Mouse (Mus musculus) hindbrain, embryonic 10.5 days (tissue): ENCODE results near the gene Prokr1. TPM values are rescaled to one million over a fixed set of nuclear protein-coding genes. Genes with fewer than 3 reads are reported as not detected.

Experiments used
- DNase-seq: peaks from one replicate; pipeline ENCODE4 v3.0.0-alpha.2; 2017; ENCODE audit warnings: low spot score
- H3K27ac ChIP-seq: fragments of 300-500 bp; sonication (generic); 2 replicates; pipeline ENCODE4 v1.5.1; 2016; ENCODE audit warnings: mild to moderate bottlenecking, moderate library complexity
- H3K27me3 ChIP-seq: fragments of 300-500 bp; sonication (generic); 2 replicates; pipeline ENCODE4 v1.6.1; 2016; ENCODE audit warnings: mild to moderate bottlenecking; ENCODE audit not compliant: poor library complexity, insufficient read depth, severe bottlenecking
- H3K36me3 ChIP-seq: fragments of 300-500 bp; sonication (generic); 2 replicates; pipeline ENCODE4 v1.6.1; 2016; ENCODE audit warnings: mild to moderate bottlenecking, moderate library complexity
- H3K4me1 ChIP-seq: fragments of 300-500 bp; sonication (generic); replicated peaks from 2 replicates; pipeline ENCODE4 v1.6.1; 2016; ENCODE audit warnings: mild to moderate bottlenecking
- H3K4me3 ChIP-seq: fragments of 300-500 bp; sonication (generic); 2 replicates; pipeline ENCODE4 v1.5.1; 2016; ENCODE audit warnings: mild to moderate bottlenecking, moderate library complexity
- H3K9me3 ChIP-seq: fragments of 300-500 bp; sonication (generic); 2 replicates; pipeline ENCODE4 v1.6.1; 2016; ENCODE audit warnings: mild to moderate bottlenecking, moderate library complexity
- WGBS: fragments of 180-500 bp; shearing (Covaris S2); methylation state at CpG from one replicate; pipeline ENCODE4 v1.1.7; 2016; 5-methylcytosine and 5-hydroxymethylcytosine counted together
- polyA plus RNA-seq: library from polyadenylated mRNA; unstranded; fragments of >200 nt; fragmentation: Nextera tagmentation; extraction: Ambion mirVana; gene quantifications from 2 replicates; pipeline ENCODE4 v1.2.1, GENCODE M21; 2016

Prokr1 gene
- polyA plus RNA-seq, 1 experiment from 2014 or later: 3.6 TPM

GRCm38 (mm10) chr6:87532953-87533710 lies 57.4 kb downstream of the Prokr1 start, which contains the start of gene Arhgap25:
Arhgap25 (minus strand) TSS chr6:87533259.
- no peaks in the 10 kb centered on the region for H3K27me3 ChIP-seq
- no peak for DNase-seq
- WGBS: 66% methylated on average over 14 of the region's 14 CpGs
- no peaks in the 10 kb centered on the region for H3K4me1 ChIP-seq
- no peaks in the 10 kb centered on the region for H3K36me3 ChIP-seq
- no peaks in the 10 kb centered on the region for H3K9me3 ChIP-seq
- H3K27ac ChIP-seq: no peak within 1 kb of the TSS
- no peak within 1 kb of the TSS for H3K4me3 ChIP-seq

GRCm38 (mm10) chr6:87531456-87532015 lies 59.0 kb downstream of the Prokr1 start:
- H3K27me3 ChIP-seq: no peaks in the 10 kb centered on the region
- H3K4me3 ChIP-seq: no peak overlapping the region
- no peak for DNase-seq
- no peaks in the 10 kb centered on the region for H3K9me3 ChIP-seq
- WGBS: 87% methylated on average over 2 of the region's 2 CpGs
- H3K27ac ChIP-seq: no peak overlapping the region
- no peaks in the 10 kb centered on the region for H3K4me1 ChIP-seq
- H3K36me3 ChIP-seq: no peaks in the 10 kb centered on the region

DNA sequence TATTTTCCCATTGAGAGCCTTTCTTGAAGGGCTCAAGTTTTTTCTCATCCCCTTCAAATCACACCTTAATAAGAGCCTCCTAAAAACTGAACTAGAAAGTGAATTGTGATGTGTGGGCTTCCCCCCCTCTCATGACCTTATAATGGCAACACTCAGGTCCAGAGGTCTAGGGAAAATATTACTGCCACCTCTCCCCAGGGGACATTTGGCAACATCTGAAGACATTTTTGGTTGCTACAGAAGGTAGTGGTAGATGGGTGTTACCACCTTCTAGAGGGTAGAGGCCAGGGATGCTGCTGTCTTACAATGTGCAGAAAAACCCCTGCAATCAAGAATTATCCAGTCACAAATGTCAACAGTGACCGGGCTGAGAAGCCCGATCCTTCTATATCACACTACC lies 60.2 kb downstream of the Prokr1 start:
- no peaks in the 10 kb centered on the region for H3K27me3 ChIP-seq
- no peaks in the 10 kb centered on the region for H3K9me3 ChIP-seq
- H3K27ac ChIP-seq: no peak overlapping the region
- no peak overlapping the region for H3K4me3 ChIP-seq
- no peaks in the 10 kb centered on the region for H3K4me1 ChIP-seq
- WGBS: 87% methylated on average over 2 of the region's 2 CpGs
- DNase-seq: no peak
- H3K36me3 ChIP-seq: no peaks in the 10 kb centered on the region

Other genes starting within 250 kb of the Prokr1 start
- gene Gkn1, start 239.8 kb downstream of the Prokr1 start, polyA plus RNA-seq: not detected in 2 replicates
- gene Gkn2, start 217.4 kb downstream of the Prokr1 start, polyA plus RNA-seq: not detected in 2 replicates
- not detected in 2 replicates for gene Gkn3, start 201.8 kb downstream of the Prokr1 start, polyA plus RNA-seq
- gene Bmp10, start 161.7 kb downstream of the Prokr1 start, polyA plus RNA-seq: not detected in 2 replicates
- gene Arhgap25, start 57.5 kb downstream of the Prokr1 start, polyA plus RNA-seq: 2.3 and 3.6 TPM in 2 replicates
- 13.4 and 14.8 TPM in 2 replicates for gene Aplf, start 81.5 kb upstream of the Prokr1 start, polyA plus RNA-seq
- 4.2 and 5.8 TPM in 2 replicates for gene Efcc1, start 140.1 kb upstream of the Prokr1 start, polyA plus RNA-seq
- gene Gp9, start 187.3 kb upstream of the Prokr1 start, polyA plus RNA-seq: 3.0 and 3.1 TPM in 2 replicates
- 7.9 and 8.1 TPM in 2 replicates for gene Rab43, start 221.4 kb upstream of the Prokr1 start, polyA plus RNA-seq
- 0.77 and 1.7 TPM in 2 replicates for gene Gm45140, start 245.1 kb upstream of the Prokr1 start, polyA plus RNA-seq
- 50.7 and 68.0 TPM in 2 replicates for gene Isy1, start 248.1 kb upstream of the Prokr1 start, polyA plus RNA-seq